Mouse (Mus musculus) T-cell, adult 2 months (primary cell): ENCODE data around the gene Yipf6.
A peak's percentile ranks its signal among the peaks of the same experiment; 100 is the strongest.
"Not testable (repeated sequence)": the region's sequence is repeated elsewhere in the genome, so short reads cannot be mapped to it uniquely, and the experiment has no call there.

Source experiments
- DNase-seq: peaks from one replicate; pipeline ENCODE4 v3.0.0; 2022; ENCODE audit warnings: low spot score

The Yipf6 gene

DNA sequence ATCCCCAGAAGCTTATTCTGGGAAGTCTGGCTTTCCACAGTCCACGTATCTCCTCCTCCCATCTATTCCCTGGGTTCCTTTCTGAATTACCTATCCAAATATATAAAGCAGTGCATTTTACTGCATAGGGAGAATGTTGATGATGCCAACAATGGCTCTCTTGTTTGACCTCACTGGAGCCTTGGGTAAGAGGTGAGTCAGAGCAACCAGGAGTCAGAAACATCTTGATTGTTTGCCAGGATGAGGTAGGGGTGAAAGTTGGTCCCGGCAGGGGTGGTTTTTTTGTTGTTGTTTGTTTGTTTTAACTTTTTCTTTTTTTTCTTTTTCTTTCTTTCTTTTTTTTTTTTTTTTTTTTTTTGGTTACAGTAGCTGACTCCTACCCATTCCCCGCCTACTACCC lies at the start of gene Yipf6:
Gene Yipf6, plus strand, starts transcription at position 216 of the 400 bp plus-strand sequence.
- no peak for DNase-seq

DNA sequence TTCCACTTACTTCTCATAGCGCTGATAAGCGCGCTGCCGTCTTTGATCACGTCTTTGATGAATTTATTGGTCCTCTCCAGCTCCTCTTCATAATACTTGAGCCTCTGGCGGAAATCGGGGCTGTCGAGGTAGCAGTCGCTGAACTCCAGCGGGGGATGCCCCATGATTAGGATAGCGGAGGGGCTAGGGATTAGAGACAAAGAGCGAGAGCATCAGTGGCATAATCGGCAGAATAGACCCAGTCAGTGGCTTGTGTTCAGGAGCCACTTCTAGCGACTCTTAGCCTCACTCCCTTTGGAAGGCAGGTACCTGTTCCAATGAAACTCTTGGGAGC lies 46.1 kb upstream of the Yipf6 start:
- DNase-seq, result no peak

DNA sequence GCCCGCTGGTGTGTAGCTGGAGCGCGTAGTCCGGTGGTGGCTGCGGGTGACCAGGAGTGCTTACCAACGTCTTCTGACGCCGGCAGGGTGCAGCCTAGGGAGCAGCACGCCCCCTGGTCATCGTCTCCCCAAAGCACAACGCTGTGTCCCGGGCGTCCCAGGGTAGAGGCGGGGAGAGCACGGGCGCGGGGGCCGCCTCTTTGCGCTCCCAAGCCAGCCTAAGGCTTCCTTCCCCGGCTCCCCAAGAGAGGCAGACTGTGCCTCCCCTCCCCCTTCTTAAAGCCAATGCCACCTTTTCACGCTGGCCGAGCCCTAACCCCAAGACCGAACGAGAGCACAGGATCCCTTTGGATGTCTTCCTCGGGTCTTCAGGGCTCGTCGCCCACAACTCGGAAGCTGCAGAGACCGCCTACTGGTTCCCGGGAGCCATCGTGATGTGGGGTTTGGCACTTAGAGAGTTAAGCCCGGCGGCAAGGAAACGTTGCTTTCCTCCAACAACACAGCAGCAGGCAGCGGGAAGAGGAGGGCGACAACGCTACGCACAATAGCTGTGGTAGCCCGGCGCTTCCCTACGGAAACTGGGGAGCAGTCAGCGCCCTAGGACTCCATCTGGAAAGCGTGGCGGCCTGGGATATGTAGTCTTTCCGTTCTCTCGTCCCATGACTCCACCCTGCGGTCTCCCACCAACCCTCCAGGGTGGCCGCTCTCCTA lies 45.6 kb upstream of the Yipf6 start, which contains the start of gene Ophn1:
Gene Ophn1, minus strand, starts transcription at position 620 of the 711 bp plus-strand sequence.
- DNase-seq, result no peak

DNA sequence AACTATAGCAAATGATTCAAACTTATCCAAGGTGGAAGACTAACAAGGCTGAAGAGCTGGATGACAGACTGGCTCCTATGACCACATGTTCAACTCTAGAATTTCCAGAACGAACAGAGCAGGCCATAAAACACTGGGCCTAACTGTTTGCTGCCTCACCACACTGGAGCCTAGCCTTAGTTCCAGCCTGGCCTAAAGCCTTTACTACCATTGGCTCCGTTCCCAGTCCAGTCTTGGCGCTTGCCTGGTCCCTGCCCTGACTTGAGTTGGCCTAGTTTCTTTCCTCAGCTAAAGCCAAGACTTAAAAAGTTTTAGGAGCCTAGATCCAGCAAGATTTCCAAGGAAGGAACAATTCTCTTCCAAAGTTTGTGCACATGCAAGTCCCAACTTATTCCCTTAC lies 37.8 kb upstream of the Yipf6 start:
- DNase-seq, result no peak

DNA sequence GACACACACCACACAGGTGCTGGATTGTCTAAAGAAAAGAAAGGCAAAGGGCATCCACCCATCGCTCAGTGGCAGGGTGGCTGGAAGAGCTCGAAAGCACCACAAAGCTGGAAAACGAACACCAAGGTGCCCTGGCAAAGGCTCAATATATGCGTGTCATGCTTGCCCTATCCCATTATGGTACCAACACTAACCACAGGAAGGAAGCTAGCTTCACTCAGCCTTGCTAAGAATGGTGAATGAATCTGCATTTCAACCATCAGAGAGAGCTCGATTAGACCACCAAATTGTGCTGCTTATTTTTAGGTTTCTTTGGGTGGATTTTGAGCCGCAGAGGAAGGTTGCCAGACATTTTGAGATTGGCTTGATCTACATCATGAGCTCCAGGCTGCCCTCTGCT lies 31.9 kb upstream of the Yipf6 start:
- DNase-seq, result no peak

DNA sequence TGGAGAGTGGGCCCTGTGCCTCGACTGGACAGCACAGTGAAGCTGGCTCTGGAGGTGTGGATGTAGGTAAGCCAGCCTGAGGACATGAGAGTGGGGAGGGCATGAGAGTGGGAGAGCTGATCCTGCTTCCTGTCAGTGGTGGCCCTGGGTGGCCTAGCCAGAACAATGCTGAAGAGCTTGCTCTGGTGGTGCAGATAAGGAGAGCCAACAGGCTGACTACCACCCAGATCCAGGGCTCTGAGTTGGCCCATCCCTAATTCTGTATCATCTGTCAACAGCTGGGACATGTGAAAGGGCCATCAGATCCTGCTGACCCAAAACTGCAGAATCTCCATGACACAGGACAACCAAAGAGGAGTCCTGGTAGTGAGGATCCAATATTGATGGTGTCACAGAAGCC lies 27.2 kb upstream of the Yipf6 start:
- no peak for DNase-seq

DNA sequence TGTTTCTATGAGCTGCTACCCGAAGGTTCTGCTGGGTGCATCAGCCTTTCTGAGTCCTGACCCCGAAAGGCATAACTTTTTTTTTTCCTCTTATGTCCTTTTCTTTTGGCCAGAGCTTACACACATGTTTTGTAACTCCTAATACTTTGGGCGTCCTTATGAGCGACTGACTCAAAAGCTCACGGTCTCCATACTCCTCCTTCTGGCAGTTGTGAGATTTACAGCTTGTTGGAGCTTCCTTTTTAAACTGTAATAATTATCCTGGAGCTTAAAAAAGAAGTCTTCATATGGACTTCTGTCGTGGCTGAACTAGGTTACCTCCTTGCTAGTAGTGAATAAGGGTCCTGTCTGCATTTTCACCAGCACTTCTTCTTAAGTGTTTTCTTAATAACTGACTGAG lies 16.7 kb upstream of the Yipf6 start:
- no peak for DNase-seq

DNA sequence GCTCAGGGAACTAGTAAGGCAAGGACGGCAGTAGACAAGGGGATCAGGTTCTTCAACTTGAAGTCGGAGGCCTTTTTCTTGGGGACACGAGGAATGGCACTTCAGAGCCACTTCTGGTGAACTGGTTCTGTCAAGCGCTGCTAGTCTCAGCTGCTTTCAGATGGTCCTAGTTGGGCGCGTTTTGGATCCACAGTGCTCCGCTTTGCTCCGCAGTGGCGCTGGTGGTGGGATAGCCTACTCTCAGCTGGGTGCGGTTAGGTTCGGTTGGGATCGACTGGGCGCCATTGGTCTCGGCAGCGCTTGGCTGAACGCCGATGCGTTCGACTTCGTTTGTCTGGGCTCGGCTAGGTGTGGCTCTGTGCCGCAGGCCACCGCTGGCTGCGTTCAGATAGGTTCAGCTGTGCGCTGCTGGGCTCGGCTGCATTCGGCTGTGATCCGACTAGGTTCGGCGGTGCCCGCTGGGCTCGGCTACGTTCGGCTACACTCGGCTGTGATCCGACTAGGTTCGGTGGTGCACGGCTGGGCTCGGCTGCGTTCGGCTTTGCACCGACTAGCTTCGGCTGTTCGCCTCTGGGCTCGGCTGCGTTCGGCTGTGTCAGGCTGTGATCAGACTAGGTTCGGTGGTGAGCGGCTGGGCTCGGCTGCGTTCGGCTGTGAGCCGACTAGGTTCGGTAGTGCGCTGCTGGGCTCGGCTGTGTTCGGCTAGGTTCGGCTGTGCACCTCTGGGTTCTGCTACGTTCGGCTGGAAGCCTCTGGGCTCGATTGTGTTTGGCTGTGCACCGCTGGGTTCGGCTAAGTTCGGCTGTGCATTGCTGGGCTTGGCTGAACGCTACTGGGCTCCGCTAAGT lies 815 bp downstream of the Yipf6 start:
- peak; percentile 96 for DNase-seq

DNA sequence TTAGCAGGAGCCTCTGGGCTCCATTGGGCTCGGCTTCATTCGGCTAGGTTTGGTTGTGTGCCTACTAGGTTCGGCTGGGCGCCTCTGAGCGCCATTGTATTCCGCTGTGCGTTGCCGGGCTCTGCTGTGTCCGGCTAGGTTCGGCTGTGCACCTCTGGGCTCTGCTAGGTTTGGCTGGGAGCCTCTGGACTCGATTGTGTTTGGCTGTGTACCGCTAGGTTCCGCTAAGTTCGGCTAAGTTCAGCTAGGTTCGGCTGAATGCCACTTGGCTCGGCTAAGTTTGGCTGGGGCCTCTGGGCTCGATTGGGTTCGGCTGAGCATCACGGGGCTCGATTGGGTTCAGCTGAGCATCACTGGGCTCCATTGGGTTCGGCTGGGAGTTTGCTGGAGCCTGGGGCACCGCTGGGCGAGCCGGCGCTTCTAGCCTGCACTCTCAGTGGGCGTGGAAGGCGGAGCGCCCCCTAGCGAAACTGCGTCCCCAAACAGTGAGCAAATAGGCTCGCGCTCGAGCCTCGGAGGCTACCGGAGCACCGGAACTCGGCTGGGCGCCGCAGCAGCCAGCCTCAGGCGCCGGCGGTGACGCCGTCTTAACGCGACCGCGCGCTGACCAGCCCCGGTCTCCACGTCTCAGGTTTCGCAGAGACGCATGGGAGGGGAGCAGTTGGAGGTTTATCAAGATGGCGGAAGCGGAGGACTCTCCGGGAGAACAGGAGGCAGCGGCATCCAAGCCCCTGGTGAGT lies 1.6 kb downstream of the Yipf6 start:
- DNase-seq, result peak; percentile 91

DNA sequence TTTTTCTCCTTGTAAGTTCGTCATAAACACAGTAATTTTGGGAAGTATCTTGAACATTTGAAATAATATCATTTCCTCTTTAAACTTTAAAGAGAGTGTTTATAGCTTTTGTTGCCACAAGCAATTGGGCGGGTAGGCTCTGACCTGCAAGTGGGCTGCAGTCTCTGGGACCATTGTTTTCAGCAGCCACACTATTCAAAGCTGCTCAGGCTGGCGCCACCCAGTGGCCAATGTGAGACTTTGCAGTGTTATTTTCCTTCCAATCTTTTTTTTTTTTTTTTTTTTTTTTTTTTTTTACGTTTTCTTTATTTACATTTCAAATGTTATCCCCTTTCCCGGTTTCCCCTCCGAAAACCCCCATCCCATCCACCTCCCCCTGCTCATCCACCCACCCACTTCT lies 17.8 kb downstream of the Yipf6 start:
- DNase-seq, result no peak

DNA sequence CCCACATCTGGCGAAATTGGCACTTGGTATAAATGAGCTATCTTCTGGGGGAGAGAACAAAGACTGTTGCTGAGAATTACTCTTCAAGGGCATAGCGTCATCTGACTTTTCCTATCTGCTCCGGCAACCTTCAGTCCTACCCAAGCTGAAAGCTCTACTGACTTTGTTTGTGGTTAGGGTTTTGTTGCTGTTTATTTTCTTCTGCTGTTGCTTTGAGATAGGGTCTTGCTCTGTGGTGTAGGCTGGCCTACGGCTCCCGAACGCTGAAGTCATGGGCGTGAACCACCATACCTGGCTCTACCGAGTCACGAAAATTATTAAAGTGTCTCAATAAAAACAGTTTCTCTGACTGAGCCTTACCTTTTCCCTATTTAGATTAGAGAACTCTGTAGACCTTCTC lies 22.2 kb downstream of the Yipf6 start:
- DNase-seq, result no peak

DNA sequence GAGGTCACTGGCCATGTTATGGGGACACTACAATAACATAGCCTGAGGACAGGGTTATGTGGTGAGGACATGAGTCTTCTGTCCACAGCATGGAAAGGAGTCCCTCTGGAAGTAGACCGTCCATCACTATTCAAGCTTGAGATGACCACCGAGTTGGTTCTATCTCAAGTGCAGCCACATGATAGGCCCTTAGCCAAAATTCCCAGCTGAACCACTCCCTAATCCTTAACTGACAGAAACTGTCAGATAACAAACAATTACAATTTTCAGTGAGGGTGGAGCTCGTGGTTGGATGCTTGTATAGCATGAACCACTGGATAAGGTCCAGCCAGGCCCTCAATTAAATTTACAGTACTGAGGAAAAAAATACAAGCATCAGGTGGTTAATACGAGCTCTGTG lies 22.9 kb downstream of the Yipf6 start:
- no peak for DNase-seq

DNA sequence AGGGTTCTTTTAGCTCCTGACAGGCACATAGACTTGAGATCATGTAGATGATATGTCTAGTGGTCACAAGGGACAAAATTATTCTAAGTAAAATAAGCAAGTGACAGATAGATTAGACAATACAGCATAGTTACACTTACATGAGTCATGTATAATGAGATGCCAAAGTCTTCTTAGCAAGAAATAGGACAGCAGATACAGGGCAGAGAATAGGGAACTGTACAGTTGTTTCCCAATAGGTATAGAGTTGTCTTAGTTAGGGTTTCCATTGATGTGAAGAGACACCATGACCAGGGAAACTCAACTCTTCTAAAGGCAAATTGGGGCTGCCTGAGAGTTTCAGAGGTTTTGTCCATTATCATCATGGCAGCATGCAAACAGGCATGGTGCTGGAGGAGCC lies 27.6 kb downstream of the Yipf6 start:
- no peak for DNase-seq

DNA sequence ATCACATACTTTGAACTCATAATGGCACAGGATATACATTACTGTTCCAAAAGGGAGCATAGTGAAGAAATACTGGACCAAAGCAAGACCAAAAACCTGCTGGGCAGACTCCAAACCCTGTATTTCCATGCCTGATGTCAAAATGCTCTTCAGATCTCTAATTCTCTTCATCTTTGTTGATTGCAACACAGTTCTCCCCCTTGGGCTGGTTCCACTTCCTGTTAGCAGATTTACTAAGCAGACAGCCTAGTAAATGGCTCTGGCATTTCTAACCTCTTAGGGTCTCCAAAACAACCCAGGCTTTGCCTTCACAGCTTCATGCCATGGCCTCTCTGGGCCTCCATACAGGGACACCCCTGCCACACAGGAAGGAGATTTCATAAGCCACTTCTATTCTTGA lies 28.4 kb downstream of the Yipf6 start:
- no peak for DNase-seq

DNA sequence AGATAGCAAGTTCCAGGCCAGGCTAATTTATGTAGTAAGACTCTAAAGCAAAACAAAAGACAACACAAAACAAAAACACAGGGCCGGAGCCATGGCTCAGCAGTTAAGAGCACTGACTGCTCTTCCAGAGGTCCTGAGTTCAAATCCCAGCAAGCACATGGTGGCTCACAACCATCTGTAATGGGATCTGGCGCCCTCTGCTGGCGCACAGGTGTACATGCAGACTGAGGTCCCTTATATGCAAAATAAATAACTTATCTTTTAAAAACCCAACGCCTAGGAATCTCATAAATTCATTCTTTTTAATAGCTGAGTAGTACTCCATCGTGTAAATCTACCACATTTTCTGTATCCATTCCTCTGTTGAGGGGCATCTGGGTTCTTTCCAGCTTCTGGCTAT lies 50.5 kb downstream of the Yipf6 start:
- DNase-seq, result not testable (repeated sequence)

DNA sequence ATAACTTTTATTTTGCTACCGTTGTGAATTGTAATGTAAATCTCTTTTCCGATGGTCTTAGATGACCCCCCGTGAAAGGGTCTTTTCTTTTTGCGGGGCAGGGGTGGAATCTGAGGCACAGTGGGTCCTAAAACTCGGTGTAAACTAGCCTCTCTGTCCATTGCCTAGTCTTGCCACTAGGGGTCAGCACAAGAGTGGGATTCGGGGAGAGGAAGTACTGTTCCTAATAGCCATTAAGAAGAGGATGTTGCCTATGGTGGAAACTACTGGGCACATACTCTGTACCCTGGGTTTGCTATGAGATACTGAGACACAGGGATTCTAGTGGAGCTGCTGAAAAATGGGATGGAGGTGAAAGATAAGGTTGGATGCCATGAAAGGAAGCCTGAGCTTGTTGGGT lies 53.5 kb downstream of the Yipf6 start:
- DNase-seq, result no peak
